17 mouse cellular contexts compared by ENCODE assay signal in genomic region chr6:119079626-119080025, GRCm38 (mm10).
DNase-seq lines count a peak whose midpoint lies in the region; ATAC-seq and TF ChIP-seq lines count a peak whose summit lies in the region.
"Had no signal": no experiment of that assay in that cellular context is flagged by ENCODE, and none has a peak within 500 bp of the region (broad histone marks: within the 10 kb centered on the region; RNA-seq: fewer than 3 reads in every experiment).

No protein-coding gene starts in this region.

- no peak; the same call in 1 of the 2 replicates for ATAC-seq in hindbrain, embryonic 16.5 days
- no peak for ATAC-seq in monocyte, adult 5-6 weeks (replicated peaks; ENCODE audit: insufficient number of reproducible peaks, low FRiP score, low TSS enrichment, poor library complexity, severe bottlenecking)
- ATAC-seq: midbrain, embryonic 16.5 days had no signal

- 0 out of 2 replicates have a peak overlapping the region, but pooled peaks have one; percentile 4 for H3K27ac ChIP-seq in hindbrain, embryonic 16.5 days (ENCODE audit: low read depth, low read length)
- H3K27ac ChIP-seq in hindbrain, embryonic 10.5 days = no peak overlapping the region
- peak overlapping the region; percentile 89 for H3K27ac ChIP-seq in layer of hippocampus, adult 2 months
- H3K27ac ChIP-seq: limb, embryonic 13.5 days; neural tube, embryonic 13.5 days had no signal

- H3K9ac ChIP-seq in hindbrain, embryonic 16.5 days (ENCODE audit: low read depth, low read length) = no peak overlapping the region
- H3K9ac ChIP-seq: heart, embryonic 12.5 days; limb, embryonic 13.5 days; neural tube, embryonic 13.5 days had no signal

- no peaks in the 10 kb centered on the region for H3K9me3 ChIP-seq in hindbrain, embryonic 16.5 days (ENCODE audit: control insufficient read depth, low read length)
- no peaks in the 10 kb centered on the region for H3K9me3 ChIP-seq in hindbrain, embryonic 10.5 days
- H3K9me3 ChIP-seq: heart, embryonic 12.5 days; limb, embryonic 13.5 days; neural tube, embryonic 13.5 days had no signal

- peaks cover 7% of the 10 kb centered on the region for H3K4me1 ChIP-seq in hindbrain, embryonic 16.5 days (ENCODE audit: control insufficient read depth, insufficient read depth, low read depth, low read length)
- H3K4me1 ChIP-seq in hindbrain, embryonic 10.5 days (replicated peaks) = peaks cover 6% of the 10 kb centered on the region; the same call in 1 of the 2 replicates

- 72% methylated on average over 8 of the region's 8 CpGs for WGBS in hindbrain, embryonic 16.5 days
- WGBS in hindbrain, embryonic 10.5 days = 81% methylated on average over 8 of the region's 8 CpGs

- H3K4me3 ChIP-seq in hindbrain, embryonic 16.5 days (ENCODE audit: low read length) = no peak overlapping the region
- no peak overlapping the region for H3K4me3 ChIP-seq in hindbrain, embryonic 10.5 days
- no peak overlapping the region; the same call in 1 of the 2 replicates for H3K4me3 ChIP-seq in layer of hippocampus, adult 2 months
- H3K4me3 ChIP-seq: erythroblast, embryonic 14.5 days; heart, embryonic 12.5 days; limb, embryonic 13.5 days; neural tube, embryonic 13.5 days had no signal

- no peak overlapping the region for H3K4me2 ChIP-seq in hindbrain, embryonic 16.5 days (ENCODE audit: low read length)
- H3K4me2 ChIP-seq: heart, embryonic 12.5 days; limb, embryonic 13.5 days; neural tube, embryonic 13.5 days had no signal

- H3K36me3 ChIP-seq in hindbrain, embryonic 16.5 days (ENCODE audit: control insufficient read depth, insufficient read depth, low read length) = no peaks in the 10 kb centered on the region
- H3K36me3 ChIP-seq in hindbrain, embryonic 10.5 days = no peaks in the 10 kb centered on the region
- H3K36me3 ChIP-seq: heart, embryonic 12.5 days; limb, embryonic 13.5 days; neural tube, embryonic 13.5 days had no signal

- H3K27me3 ChIP-seq in hindbrain, embryonic 16.5 days (replicated peaks; ENCODE audit: control insufficient read depth, insufficient read depth, low read length) = no peaks in the 10 kb centered on the region
- H3K27me3 ChIP-seq in hindbrain, embryonic 10.5 days (ENCODE audit: insufficient read depth, poor library complexity, severe bottlenecking) = no peaks in the 10 kb centered on the region
- H3K27me3 ChIP-seq: heart, embryonic 12.5 days; limb, embryonic 13.5 days; neural tube, embryonic 13.5 days had no signal

- no peak for DNase-seq in hindbrain, embryonic 10.5 days (ENCODE audit: low spot score)
- DNase-seq in layer of hippocampus, adult 2 months (ENCODE audit: low spot score in 2 of 2) = peak in 1 of 2 experiments; percentile 50
- no peak for DNase-seq in layer of hippocampus, postnatal 25 days (ENCODE audit: extremely low spot score in 1 of 2, low spot score in 1 of 2)
- DNase-seq in brain, adult 2 months (ENCODE audit: low read depth, low spot score) = peak; percentile 91
- DNase-seq in cerebellum, adult 9-11 months = peak; percentile 88
- no peak for DNase-seq in urinary bladder, postnatal 25 days (ENCODE audit: low spot score)
- DNase-seq: adrenal gland, adult 2 months; gastrocnemius, postnatal 36 days; heart, postnatal 4 days; retina, postnatal 1 day had no signal

- no peak for TF ChIP-seq CTCF in layer of hippocampus, adult 2 months (conservative IDR thresholded peaks at IDR 0.05)

Comparison
In these comparisons a context has a peak if more than half of its experiments do, and no peak if none do; other contexts are left out.
1. DNase-seq: peak in brain, adult 2 months (single experiment) and cerebellum, adult 9-11 months (single experiment); none in hindbrain, embryonic 10.5 days (single experiment), layer of hippocampus, postnatal 25 days (0 of 2) and urinary bladder, postnatal 25 days (single experiment).